Mouse (Mus musculus): ENCODE results near the gene Nmnat3.
A peak's percentile ranks its signal among the peaks of the same experiment; 100 is the strongest.

The Nmnat3 gene

DNA sequence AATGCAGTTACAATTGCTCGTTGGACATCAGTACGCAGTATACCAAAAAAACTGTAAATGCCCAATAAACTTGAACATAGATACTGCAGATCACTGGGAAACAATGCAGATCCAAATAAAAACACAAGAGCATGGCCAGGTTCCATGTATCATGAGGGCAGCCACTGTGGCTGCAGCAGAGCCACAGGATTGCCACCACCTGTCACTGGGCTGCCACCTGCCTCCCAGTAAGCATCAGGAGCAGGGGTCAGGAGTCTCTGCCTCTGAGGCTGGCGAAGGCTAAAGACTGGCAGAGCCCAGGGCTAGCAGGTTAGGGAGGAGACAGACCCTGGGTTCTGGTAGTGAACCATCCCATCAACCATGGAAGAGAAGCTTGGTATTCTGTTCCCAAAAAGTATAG, 67.7 kb downstream of the Nmnat3 start:
- no peak for DNase-seq (ENCODE audit: low spot score in 2 of 2)

DNA sequence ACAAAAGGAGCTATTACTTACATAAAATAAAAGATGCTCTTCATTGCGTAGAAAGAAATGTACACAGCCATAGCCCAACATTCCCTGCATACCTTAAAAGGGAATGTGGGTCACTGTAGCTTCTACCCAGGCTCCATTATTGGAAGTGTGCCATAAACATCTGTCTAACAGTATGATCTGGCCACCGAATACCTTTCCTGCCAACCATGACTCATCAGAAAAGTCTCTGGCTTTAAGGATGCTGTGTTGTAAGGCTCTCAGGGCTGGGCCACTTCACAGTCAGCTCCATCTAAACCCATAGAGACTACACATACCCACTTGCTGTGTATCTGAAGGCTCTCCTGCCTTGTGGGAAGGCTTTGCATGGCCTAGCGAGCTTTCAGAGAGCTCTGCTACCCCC, 73.8 kb downstream of the Nmnat3 start:
- DNase-seq (ENCODE audit: low spot score in 2 of 2) = no peak

DNA sequence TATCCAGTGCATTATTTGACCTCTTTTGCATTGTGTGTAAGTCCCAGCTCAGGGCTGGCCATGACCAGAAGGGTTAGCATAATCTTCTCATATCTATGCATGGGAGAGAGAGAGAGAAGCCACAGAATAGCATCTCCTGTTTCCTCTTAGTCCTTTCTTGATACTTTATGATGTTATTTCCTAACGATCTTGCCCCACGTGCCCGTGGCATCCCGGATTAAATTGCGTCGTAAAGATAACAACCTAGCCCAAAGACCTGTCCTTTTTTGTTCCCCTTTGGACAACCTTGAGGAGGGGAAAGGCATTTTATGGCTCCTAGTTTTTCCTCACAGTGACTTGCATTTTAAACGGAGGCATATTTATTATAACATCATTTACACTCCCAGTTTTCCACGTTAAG, 78.8 kb downstream of the Nmnat3 start:
- no peak for DNase-seq (ENCODE audit: low spot score in 2 of 2)

DNA sequence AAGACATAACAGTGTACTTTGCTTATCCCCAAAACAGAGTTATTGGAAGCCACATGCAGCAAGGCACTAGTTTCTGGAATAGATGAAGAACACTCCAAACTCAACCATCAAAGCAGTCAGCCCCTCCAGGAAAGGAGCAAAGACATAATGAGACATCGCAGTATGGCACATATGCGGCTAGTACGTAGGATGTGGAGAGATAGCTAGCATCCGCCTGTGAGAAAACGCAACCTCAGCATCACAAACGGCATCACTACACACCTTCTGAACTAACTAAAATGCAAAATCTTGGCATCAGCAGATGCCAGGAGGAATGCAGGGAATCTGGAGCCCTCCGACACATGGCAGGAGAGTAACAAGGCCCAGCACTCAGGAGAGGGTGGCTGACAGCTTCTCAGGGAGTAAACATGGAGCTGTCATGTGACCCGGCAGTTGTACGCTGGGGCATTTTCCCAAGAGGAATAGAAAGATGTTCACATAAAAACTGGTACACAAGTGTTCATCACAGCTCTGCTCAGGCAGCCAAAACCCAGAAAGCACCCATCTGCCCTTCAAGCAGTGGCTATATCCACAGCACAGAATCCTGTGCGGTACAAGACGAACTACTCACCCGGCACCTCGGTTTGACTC, 80.2 kb downstream of the Nmnat3 start:
- no peak for DNase-seq (ENCODE audit: low spot score in 2 of 2)

DNA sequence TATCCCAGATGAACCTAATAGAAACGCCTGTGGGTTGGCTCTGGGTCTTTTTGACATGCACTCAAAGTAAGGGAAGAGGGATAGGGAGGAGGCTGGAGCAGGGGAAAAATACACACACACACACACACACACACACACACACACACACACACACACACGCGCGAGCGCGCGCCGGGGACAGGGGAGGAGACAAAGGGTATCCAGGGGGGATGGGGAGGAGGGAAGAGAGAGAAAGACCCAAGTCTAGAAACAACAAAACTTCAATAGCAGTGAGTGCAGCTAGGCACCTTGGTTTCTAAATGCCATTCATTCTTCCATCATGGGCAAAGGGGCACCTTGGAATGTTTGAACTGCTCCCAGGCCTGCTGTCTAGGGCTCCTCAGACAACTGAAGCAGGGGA, 82.5 kb downstream of the Nmnat3 start:
- DNase-seq (ENCODE audit: low spot score in 2 of 2) = no peak

DNA sequence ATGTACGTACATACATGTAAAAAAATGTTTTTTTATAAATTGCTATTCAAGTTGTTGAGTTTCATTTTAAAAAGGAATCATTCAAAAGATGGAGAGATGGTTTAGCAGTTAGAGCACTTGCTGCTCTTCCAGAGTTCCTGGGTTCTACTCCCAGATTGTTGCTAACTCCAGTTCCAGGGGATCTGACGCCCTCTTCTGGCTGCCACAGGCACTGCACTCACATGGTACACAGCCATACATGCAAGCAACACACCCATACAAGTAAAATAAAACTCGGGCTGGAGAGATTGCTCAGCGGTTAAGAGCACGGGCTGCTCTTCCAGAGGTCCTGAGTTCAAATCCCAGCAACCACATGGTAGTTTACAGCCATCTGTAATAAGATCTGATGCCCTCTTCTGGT, 86.1 kb downstream of the Nmnat3 start:
- DNase-seq (ENCODE audit: low spot score in 2 of 2) = no peak

DNA sequence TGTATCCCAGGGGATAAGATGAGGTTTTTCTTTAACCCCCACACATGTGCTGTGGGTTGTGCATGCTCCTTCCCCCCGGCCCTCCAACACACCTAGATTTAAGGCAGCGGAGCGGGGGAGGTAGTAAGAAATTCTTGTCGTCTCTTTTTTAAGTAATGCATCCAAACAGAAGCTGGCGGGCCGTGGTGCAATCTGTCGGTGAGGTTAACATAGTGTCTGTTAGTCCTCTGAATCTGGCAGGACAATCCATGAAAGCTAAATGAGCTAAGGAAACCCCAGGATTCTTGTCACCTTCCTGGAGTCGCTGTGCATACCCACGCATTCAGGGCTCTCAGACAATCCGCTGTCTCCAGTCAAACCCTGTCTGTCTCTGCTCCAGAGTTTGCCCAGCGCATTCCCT, 87.7 kb downstream of the Nmnat3 start:
- no peak for DNase-seq (ENCODE audit: low spot score in 2 of 2)

DNA sequence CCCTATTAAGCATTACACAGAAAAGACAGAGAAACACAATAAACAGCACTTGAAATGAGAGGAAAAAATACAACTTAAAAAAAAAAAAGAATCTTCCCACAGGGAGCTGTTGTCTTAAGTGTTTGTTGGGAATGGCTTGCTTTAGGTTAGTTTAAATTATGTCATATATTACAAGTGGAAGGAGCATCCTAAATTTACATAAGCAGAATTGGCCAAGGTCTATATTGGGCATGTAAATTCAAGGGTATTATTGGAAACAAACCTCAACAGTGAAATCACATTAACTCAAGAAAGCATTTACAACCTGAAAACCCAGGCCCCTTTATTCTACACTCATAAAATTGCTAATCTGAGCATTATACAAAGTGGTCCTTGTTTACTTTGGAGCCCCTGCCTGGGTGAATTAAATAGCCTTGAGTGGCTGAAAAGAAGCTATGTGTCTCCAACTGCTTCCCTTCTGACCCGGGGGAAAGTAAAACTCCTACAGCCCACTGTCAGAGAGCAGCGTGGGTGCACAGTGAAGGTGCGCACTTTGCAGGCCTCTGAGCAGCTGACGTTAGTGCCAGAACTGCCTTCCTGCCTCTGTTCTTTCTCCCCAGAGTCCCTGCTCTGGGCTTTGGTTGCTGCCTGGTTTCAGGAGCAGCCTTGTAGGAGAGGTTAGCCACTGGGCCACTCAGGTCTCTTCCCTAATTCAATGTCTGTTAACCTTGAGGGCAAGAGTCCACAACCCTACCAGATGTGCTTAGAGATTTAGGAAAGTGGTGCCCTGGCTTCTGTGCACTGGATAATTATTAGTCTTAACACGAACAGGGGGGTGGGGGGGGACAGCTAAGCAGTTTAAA, 88.3 kb downstream of the Nmnat3 start:
- no peak for DNase-seq (ENCODE audit: low spot score in 2 of 2)

DNA sequence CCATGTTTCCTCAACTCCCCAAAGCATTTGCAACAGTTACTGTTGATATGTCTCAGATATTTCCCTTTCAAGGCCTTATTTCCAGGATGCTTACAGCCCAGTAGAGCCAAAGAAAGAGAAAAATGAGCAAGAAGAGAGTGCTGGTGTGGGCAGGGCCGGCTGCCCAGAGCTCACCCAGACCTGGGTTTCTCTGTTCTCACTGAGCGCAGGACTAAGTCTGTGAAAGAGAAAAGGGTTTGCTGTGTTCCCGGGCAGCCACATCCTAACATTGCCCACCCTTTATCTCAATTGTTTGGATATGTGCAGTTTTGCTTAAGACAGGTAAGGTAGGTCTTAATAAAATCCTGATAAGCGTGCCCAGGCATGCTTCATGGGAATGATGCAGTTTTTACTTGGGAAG, 92.5 kb downstream of the Nmnat3 start:
- no peak for DNase-seq (ENCODE audit: low spot score in 2 of 2)

DNA sequence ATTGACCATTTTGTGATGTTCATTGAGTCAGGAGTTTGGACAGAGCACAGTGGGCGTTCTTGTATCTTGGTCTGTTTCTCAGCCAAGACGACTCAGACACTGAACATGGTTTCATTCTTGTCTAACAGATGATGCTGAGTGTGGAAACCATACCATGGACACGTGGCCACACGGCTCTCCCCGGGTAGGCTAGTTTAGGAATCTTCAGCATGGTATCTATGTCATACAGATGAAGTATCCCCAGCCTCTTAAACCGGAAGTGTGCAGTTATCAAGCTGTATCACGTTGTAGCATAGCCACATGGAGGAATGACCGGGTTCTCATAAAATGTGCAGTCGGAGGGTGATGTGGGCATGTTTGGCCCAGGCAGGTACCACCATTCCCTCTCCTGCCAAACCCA, 93.4 kb downstream of the Nmnat3 start:
- no peak for DNase-seq (ENCODE audit: low spot score in 2 of 2)

DNA sequence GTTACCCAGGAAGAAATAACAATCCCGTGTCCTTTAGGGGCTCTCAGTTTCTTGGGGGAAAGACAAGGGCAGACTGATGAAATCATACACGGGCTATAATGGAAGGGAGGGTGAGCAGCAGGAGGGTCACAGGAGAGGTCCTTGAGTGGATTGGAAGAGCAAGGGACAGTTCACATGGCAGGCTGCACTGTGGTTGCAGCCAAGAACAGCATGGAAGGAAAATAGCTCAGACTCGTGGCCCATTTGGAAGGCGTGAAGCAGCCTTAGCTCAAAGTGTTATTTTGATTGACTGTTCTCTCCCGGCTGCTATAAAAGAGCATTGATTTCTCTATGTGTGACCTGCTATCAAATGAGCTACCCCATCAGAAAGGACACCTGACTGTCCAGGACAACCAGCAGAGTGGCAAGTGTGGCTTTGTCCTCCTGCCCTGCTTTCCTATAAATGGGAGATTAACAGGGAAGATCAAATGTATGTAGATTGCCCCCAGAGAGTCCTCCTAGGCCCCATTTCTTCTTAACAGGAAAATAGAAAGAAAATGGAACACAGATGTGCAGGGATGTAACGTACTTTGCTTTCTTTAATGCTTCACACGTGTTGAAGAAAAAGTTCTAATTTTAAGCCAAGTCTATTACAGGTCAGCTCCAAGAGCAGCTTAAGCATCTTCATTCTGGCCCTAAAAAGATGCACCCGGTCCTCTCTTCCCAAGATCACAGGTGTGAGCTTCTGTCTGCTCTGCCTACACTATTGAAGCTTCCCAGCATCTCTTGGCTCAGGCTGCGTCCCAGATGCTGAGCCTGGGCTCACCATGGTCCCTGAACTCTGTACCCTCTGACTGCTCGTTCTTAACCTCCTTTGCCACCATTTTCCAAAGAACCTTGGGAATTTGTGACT, 100.8 kb downstream of the Nmnat3 start:
- no peak for DNase-seq (ENCODE audit: low spot score in 2 of 2)

DNA sequence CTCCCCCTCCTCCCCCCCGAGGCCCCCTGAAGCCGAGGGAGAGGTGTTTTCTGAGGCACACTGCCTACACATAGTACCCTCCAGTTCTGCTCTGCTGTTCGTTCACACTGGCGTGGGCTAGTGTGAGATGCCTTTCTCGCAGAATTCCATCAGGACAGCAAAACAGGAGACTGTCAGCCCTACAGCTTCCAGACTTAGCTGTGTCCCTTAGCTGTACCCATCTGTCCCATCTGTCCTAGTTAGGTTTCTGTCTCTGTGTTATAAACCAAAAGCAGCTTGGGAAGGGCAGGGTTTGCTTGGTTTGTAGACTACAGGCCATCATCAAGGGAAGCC, 101.4 kb downstream of the Nmnat3 start:
- DNase-seq (ENCODE audit: low spot score in 2 of 2) = no peak

DNA sequence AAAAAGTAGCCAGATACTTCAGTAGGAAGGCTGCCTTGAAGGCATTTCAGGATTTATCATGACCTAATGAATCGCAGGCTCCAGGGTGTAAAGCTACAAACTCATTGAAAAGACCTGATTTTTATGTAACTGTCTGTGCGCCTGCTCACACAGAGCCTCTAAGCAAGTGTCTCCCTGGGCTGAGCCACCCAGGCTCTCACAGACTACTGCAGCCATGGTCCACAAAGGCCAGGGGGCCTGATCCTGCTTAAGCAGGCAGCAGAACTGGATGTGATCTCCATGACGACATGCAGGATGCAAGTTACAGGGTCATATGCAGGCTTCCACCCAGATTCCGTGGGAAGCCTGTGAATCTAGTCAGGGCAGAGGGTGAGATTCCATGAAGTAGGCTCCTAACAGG, 106.3 kb downstream of the Nmnat3 start:
- no peak for DNase-seq (ENCODE audit: low spot score in 2 of 2)

DNA sequence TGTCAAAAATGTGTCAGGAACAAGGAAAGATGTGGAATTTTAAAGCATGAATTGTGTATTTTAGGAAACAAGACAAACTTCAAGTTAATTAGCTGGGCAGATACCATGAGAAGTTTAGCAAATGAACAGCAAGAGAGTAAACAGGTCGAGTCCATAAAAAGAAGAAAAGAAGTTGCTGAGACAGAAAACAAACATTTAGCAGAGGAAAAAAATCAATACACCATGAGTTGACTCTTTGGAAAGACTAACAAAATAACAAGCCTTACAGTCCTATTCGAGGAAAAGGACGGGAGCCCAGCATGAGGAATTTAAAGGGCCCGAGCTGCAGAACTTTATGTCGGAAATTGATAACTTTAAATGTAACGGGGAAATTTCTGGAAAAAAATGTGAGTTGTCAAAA, 110.0 kb downstream of the Nmnat3 start:
- DNase-seq (ENCODE audit: low spot score in 2 of 2) = no peak

DNA sequence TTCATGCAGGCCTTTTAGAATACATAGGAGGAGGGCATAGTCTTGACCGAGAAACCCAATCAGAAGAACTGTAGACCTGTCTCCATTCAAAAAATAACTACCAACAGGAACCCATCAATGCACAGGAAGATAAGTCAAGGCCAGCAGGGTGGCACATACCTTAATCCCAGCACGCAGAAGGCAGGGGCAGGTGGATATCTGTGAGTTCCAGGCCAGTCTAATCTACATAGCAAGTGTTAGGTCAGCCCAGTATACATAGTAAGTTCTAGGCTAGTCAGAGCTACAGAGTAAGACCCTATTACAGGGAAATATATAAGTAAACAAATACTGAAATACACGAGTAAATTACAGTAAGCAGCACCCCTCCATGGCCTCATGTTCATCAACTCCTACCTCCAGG, 110.6 kb downstream of the Nmnat3 start:
- no peak for DNase-seq (ENCODE audit: low spot score in 2 of 2)

DNA sequence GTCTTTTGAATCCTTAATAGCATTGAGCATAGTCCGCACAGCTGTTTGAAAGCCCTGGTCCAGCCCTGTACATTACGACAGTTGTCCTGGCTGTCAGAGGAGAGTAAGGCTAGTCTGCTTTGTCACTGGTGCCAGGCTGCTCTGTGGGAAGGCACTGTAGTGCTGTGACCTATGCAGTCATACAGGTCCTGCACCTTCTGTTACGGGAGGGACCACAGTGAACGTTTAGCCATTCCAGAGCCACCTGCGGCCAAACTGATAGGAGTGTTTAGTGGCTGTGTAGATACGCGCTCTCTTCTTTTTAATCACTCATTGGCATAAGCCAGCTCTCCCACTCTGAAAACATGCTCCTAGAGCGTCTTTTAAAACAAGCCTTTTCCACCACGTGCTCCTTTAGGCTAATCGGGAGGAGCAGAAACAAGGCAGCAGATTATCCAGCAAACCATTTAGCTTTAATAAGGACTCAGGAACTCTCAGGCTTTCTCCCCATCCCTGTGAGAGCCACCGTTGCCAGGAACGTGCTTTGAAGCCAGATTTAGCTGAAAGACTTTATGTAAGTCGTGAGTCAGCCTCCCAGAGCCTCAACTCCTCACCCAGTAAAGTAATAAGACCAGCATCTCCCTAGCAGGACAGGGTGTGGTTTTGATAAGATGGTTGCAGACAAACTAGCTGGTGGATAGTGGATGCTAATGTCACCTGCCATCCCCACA, 113.1 kb downstream of the Nmnat3 start:
- no peak for DNase-seq (ENCODE audit: low spot score in 2 of 2)

DNA sequence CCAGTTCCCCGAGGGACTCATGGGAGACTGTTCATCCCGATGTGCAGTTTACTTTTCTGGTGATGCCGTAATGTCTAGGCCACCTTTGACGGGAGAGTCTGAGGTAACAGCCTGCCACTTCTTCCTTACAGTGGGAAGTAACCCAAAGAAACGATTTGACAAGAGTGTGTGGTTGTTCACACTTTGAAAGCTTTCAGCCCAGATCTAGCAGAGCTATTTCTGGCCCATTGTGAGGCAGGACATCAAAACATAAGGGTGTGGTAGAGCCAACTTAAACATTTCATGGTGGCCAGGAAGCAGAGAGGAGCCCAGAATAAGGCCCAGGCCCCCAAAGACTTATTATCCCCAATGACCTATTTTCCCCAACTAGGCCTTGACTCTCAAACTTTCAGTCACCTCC, 114.4 kb downstream of the Nmnat3 start:
- no peak for DNase-seq (ENCODE audit: low spot score in 2 of 2)

DNA sequence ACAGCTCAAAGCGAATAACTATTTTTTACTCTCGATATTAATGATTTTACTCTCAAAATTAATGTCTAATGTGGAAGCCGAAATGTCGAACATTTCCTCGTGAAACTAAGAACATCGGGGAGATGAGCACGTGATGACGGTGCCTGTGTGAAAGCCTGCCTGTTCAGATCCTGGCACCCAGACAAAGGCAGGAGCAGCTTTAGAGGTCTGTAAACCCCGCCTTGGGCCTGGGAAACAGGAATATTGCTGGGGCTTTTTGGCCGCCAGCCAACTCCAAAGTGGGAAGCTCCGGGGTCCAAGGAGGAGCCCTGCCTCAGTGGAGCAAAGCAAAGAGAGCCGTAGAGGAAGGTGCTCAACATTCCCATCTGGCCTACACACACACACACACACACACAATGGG, 120.5 kb downstream of the Nmnat3 start:
- DNase-seq (ENCODE audit: low spot score in 2 of 2) = no peak

DNA sequence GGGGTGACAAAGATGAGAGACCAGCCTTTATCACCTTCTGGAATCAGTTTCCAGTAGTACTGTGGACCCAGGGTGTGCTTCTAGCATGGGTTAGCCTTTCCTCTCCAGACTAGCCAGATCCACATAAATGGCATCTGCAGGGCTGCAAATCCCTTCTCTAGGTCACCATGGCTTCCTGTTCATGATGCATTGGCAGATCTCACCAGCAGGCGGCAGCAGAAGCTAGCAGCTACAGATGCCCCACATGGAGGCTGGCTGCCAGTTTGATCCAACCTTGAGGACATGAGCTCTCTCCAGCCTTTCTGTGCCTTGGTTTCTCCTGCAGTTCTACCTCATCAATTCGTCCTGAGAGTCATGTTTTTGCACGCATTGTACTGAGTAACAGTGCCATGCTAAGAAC, 121.9 kb downstream of the Nmnat3 start:
- peak; percentile 55 to 70 for DNase-seq (ENCODE audit: low spot score in 2 of 2)

DNA sequence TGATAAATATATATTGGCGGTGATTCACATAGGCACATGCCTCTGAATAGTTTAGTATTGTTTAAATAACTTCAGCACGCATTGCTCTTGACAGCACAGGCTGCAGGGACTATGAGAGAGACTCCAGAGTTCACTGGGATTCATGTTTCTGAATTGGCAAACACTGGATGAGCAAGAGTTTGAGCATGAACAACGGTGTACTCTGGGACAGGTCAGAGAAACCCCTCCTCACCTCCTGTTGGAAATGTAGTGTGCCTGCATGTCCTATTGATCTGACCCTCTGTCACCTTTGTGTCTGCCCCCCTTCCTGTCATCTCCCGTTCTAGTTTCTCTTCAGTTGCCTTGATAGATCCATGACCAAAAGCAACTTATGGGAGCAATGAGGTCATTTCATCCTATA, 128.2 kb downstream of the Nmnat3 start:
- DNase-seq (ENCODE audit: low spot score in 2 of 2) = no peak

DNA sequence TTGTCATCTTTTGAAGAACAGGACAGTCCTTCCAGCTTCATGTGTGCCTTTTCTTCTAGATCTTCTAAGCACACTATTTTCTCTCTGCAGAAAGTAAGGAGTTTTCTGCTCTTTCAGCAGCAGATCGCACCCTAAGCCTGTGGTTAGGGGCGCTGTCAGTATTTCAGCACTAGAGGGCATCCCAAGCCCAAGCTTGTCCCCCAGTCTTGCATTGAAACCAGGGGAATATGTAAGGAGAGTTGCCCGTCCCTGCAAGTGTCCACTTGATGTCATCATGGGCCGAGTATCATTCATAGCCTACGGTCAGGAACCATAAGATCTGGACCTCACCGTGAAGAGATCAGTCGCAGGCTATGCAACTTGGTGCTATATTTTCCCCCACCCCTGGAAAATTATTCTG, 130.7 kb downstream of the Nmnat3 start:
- DNase-seq (ENCODE audit: low spot score in 2 of 2) = peak in 1 of 2 experiments; percentile 32

DNA sequence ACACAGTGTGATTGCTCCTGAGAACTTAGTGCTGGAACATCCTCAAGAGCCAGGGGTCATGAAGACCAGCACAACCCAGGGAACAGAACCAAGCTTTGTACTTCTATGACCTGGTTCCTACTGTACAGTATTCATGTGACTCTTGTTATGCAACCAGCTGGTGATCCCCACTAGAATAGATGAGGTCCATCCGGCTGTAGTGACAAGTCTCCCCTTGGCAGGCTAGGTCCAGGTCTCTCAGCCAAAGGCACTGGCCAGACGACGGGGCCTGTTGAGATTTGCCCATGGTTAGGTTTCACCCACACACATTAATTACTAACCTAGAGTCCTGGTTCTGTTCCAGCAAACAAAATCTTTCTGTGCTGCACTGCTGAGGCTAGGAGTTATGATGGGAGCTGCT, 131.1 kb downstream of the Nmnat3 start:
- no peak for DNase-seq (ENCODE audit: low spot score in 2 of 2)

All from urinary bladder, postnatal 36 days (tissue).